Mouse (Mus musculus): ENCODE measurements around the gene Cabp4. TPM values are rescaled to one million over a fixed set of nuclear protein-coding genes. Genes with fewer than 3 reads are reported as not detected.

Gene Cabp4
- 0.51 and 1.2 TPM in 2 replicates for polyA plus RNA-seq (2012; ENCODE audit: insufficient read depth, low replicate concordance)

DNA sequence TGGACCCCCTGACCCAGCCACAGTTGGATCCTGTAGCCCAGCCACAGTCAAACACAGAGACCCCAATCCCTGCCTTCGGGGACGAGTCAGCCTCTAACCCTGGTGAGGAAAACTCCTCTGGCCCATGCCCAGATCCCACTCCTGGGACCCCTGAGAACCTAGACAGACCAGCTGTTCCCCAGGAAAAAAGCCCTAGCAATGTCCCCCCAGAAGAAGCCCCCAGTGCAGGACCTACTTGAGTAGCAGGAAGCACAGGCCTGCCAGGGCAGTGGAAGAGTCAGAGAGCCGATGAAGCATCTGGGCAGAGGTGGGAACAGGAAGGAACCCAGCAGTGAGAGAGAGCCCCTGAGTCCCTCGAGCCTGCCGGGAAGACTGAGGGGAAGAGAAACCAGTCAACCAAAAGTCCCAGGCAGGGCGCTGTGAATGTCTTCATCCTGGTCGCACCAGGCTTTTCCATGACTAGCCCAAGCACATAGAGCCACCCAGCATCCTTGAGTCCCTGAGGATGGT lies at the start of gene Cabp4:
TSS of gene Cabp4 (minus strand) at position 275 of the 510 bp plus-strand sequence.
- TF ChIP-seq GATA1 (IDR thresholded peaks at IDR 0.05; ENCODE audit: borderline replicate concordance, low read length) (no peak), FLI1 (IDR thresholded peaks at IDR 0.05; ENCODE audit: low read length) (no peak)
- H3K27me3 ChIP-seq (replicated peaks) = peaks cover 35% of the 10 kb centered on the region
- H3K9me3 ChIP-seq = no peaks in the 10 kb centered on the region; the same call in 1 of the 2 replicates
- no peak within 1 kb of the TSS for H3K4me3 ChIP-seq (replicated peaks)
- peaks cover 68% of the 10 kb centered on the region for H3K4me1 ChIP-seq
- H3K36me3 ChIP-seq (replicated peaks; ENCODE audit: low read length) = peaks cover 2% of the 10 kb centered on the region

DNA sequence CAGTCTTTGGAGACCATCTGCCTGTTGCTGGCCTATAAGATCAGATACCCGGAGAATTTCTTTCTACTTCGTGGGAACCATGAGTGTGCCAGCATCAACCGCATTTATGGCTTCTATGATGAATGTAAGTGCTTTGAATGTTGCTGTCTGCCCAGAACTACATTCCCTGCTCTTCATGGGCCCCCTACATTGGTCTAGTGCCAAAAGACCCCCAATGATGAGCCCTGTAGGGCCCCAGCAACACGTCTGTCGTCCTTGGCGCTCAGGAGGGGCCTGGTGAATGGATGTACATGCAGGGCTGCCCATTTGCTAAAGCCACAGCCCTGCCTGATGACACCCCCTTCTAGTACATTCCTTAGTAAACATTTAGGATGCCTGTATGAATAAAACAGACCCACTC lies 49.3 kb upstream of the Cabp4 start:
- no peaks in the 10 kb centered on the region for H3K9me3 ChIP-seq
- H3K36me3 ChIP-seq (replicated peaks; ENCODE audit: low read length) = peaks cover 69% of the 10 kb centered on the region
- H3K27me3 ChIP-seq (replicated peaks) = no peaks in the 10 kb centered on the region
- H3K4me1 ChIP-seq = peaks cover 87% of the 10 kb centered on the region
- TF ChIP-seq FLI1 (IDR thresholded peaks at IDR 0.05; ENCODE audit: low read length) = no peak
- no peak for TF ChIP-seq GATA1 (IDR thresholded peaks at IDR 0.05; ENCODE audit: borderline replicate concordance, low read length)
- H3K4me3 ChIP-seq (replicated peaks) = peak overlapping the region; percentile 98

DNA sequence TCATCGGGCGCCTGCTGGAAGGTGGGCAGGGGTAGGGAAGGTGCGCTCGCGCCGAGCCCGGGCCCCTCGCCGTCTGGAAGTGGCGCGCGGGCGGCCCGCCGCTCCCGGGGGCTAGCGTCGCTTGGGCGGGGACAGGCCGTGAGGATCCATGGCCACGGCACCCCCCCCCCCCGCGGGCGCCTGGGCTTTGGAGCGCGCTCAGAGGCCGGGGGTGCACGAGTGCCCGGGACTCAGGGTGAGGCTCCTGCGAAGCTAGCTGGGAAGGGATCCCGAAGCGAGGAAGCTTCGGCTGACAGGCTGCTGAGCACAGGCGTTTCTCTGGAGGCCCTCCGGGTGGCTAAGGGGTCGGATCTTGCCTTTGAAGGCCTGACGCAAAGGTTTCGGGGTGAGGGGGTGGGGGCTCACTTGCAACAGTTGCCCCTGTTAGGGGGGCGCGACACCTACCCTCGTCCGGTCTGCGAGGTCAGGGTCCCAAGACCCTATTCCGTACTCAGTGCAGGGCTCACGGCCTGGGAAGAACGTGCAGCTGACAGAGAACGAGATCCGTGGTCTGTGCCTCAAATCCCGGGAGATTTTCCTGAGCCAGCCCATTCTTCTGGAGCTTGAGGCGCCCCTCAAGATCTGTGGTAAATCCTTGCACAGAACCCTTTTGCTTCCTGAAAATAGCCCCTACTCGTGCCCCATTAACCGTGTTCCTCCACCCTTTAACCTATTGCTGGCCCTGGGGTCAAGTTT lies 48.6 kb upstream of the Cabp4 start:
- H3K36me3 ChIP-seq (replicated peaks; ENCODE audit: low read length) = peaks cover 69% of the 10 kb centered on the region
- H3K9me3 ChIP-seq = no peaks in the 10 kb centered on the region
- H3K27me3 ChIP-seq (replicated peaks) = no peaks in the 10 kb centered on the region
- no peak for TF ChIP-seq GATA1 (IDR thresholded peaks at IDR 0.05; ENCODE audit: borderline replicate concordance, low read length)
- TF ChIP-seq FLI1 (IDR thresholded peaks at IDR 0.05; ENCODE audit: low read length) = no peak
- H3K4me1 ChIP-seq = peaks cover 88% of the 10 kb centered on the region
- peak overlapping the region; percentile 98 for H3K4me3 ChIP-seq (replicated peaks)

DNA sequence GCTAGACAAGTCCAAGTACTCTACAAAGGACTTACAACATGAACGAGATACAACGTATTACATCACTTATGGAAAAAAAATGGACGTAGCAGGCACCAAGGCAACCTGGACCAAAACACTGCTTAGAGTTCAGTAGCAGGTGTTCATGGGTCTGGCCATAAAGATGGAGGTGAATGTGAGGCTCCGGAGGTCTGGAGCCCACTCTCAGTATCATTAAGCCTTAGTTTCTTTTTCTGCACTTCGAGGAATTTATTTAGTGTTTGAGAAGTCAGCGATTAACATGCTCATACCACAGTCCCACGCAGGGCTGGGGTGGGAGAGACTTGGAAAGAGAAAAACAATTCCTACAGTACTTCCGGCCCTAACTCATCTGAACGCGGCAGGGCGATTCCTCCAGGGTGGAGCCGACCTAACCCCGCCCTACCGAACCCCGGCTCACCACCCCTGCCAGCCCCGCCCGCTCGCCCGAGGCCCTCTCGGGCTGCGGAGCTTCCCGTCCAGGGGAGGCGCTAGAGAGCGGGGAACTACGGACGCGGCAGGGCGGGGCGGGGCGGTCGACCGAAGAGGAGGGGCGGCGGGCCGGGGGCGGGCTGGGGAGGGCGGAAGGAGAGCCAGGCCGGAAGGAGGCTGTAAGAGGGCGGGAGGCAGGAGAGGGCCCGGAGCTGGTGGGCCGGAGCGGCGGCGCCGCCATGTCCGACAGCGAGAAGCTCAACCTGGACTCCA lies 47.9 kb upstream of the Cabp4 start, which contains the start of gene Ppp1ca:
TSS of gene Ppp1ca (plus strand) at position 538 of the 723 bp plus-strand sequence.
- Histone ChIP-seq H3K36me3 (replicated peaks; ENCODE audit: low read length) (peaks cover 68% of the 10 kb centered on the region), H3K27me3 (replicated peaks) (no peaks in the 10 kb centered on the region), H3K9me3 (no peaks in the 10 kb centered on the region), H3K4me1 (peaks cover 88% of the 10 kb centered on the region), H3K4me3 (replicated peaks) (peak within 1 kb of the TSS; percentile 98)
- TF ChIP-seq GATA1 (IDR thresholded peaks at IDR 0.05; ENCODE audit: borderline replicate concordance, low read length) = no peak
- no peak for TF ChIP-seq FLI1 (IDR thresholded peaks at IDR 0.05; ENCODE audit: low read length)

DNA sequence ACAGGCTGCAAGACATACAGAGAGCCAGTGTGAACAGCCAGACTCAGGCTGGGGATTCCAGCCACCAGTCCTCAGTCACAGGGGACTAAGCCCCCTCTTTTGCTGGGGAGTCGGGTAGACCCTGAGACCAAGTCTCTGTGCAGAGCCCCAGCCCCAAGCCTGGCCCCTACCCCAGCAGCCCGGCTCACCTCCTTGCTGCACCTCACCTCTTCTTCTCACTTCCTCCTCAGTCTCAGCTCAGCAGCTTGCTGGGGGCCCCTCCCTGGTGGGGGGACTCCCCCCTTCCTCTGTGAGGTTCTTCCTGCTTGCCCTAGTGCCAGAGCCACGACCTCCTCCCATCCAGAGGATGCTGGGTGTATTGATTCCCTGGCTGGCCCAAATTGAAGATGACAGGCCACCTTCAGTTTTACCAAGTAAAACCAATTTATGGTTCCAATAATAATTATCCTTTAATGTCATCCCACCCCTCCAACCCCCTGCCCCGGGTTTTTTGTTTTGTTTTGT lies 47.0 kb upstream of the Cabp4 start, which contains the start of gene Tbc1d10c:
TSS of gene Tbc1d10c (minus strand) at position 454 of the 504 bp plus-strand sequence.
- Histone ChIP-seq H3K4me3 (replicated peaks) (peak within 1 kb of the TSS; percentile 98), H3K4me1 (peaks cover 88% of the 10 kb centered on the region), H3K36me3 (replicated peaks; ENCODE audit: low read length) (peaks cover 60% of the 10 kb centered on the region), H3K9me3 (no peaks in the 10 kb centered on the region), H3K27me3 (replicated peaks) (no peaks in the 10 kb centered on the region)
- TF ChIP-seq FLI1 (IDR thresholded peaks at IDR 0.05; ENCODE audit: low read length) (no peak), GATA1 (IDR thresholded peaks at IDR 0.05; ENCODE audit: borderline replicate concordance, low read length) (no peak)

DNA sequence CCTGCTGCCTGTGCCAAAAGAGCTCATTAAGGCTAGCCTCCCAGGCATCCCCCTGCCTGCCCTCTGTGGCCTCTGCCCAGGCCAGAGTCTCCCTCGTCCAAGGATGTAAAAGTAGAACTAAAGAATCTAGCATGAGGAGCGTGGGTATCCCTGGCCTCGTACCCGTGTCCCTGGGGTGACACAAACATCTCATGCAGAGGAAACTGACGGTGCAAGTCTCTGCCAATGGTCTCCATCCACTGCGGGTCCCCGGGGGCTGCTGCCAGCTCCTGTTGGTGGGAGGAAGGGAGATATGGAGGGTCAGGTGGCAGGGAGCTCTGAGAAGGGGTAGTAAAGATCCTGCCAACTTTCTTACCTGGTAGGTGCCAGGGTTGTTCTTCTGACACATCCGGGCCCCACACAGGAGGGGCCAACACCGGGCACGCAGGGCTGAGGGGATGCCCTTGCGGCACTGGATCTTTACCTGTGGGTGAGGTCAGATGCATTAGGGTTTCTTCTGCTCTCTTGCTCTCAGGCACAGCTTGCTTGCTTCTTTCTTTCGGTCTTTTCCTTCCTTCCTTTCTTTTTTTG lies 45.3 kb upstream of the Cabp4 start:
- TF ChIP-seq FLI1 (IDR thresholded peaks at IDR 0.05; ENCODE audit: low read length) = no peak
- no peak for TF ChIP-seq GATA1 (IDR thresholded peaks at IDR 0.05; ENCODE audit: borderline replicate concordance, low read length)
- Histone ChIP-seq H3K27me3 (replicated peaks) (no peaks in the 10 kb centered on the region), H3K4me3 (replicated peaks) (no peak overlapping the region), H3K4me1 (peaks cover 88% of the 10 kb centered on the region), H3K36me3 (replicated peaks; ENCODE audit: low read length) (peaks cover 47% of the 10 kb centered on the region), H3K9me3 (no peaks in the 10 kb centered on the region)

DNA sequence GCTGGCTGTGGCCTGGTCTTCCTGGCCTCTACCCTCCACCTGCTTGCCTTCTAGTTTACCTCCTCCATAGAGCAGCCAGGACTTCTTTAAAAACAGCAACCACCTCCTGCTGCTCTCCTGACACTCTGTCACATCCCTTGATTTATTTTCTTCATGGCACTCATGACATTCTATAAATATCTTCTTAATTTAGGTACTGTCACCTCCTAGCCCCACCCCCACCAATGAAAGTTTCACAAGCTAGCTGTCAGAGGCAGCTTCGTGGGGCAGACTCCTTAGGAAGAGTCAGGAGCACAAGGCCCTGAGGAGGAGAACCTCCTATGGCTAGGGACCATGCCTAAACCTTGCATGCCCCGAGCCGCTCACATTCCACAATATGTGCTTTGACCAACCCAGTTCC lies 43.5 kb upstream of the Cabp4 start:
- Histone ChIP-seq H3K36me3 (replicated peaks; ENCODE audit: low read length) (peaks cover 45% of the 10 kb centered on the region), H3K9me3 (no peaks in the 10 kb centered on the region), H3K4me3 (replicated peaks) (no peak overlapping the region), H3K4me1 (peaks cover 89% of the 10 kb centered on the region), H3K27me3 (replicated peaks) (no peaks in the 10 kb centered on the region)
- TF ChIP-seq GATA1 (IDR thresholded peaks at IDR 0.05; ENCODE audit: borderline replicate concordance, low read length) (no peak), FLI1 (IDR thresholded peaks at IDR 0.05; ENCODE audit: low read length) (no peak)

DNA sequence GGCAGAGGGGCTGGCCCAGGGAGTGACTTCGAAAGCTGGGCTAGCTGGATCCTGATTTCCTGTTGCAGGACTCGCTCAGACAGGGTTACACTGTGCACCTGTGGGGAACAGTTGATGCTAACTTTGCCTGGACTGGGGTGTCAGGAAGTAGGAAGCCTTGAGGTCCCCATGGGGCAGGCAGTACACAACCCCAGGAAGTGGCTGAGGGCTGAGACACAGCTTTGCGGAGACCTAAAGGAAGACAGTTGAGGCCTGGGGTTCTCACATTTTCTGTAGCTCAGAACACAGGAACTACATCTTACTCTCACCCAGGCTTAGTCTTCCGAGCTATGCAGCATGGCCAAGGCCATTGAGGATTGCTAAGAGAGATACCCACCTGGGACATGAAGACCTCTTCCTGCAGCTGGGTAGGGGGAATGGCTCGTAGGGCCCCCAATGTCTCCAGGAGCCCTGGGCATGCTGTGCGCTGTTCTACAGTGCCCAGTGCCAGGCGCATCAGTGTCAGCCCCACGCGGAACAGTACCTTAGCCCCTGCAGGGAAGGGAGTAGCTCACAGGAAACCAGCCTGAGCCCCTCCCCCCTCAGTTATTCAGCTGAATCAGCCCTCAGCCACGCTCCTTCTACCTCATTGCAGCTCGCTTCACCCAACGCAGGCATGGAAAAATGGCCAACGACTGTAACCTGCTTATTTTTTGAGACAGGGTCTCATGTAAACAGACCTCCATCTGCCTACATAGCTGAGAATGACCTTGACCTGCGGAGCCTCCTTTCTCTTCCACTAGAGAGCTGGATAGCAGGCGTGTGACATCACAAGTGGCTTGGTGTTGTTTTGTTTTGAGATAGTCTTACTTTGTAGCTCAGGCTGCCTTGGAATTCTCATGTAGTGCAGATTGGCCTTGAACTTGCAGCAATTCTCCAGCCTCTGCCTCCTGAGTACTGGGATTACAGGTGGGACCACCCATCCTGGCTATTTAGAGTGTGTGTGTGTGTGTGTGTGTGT lies 41.4 kb upstream of the Cabp4 start:
- no peak for TF ChIP-seq GATA1 (IDR thresholded peaks at IDR 0.05; ENCODE audit: borderline replicate concordance, low read length)
- no peak for TF ChIP-seq FLI1 (IDR thresholded peaks at IDR 0.05; ENCODE audit: low read length)
- Histone ChIP-seq H3K4me3 (replicated peaks) (peak overlapping the region; percentile 89), H3K4me1 (peaks cover 89% of the 10 kb centered on the region), H3K9me3 (no peaks in the 10 kb centered on the region), H3K36me3 (replicated peaks; ENCODE audit: low read length) (peaks cover 47% of the 10 kb centered on the region), H3K27me3 (replicated peaks) (peaks cover 2% of the 10 kb centered on the region)
